Mouse (Mus musculus) CH12.LX (cell line): ENCODE results near the gene Rbbp8nl.

Source experiments
- NELFE ChIP-seq: IDR thresholded peaks from 2 replicates; pipeline ENCODE4 v1.6.1; 2011; ENCODE audit warnings: low read depth, low read length, improper control_type of control experiment
- POLR2A ChIP-seq: IDR thresholded peaks from 2 replicates; pipeline ENCODE4 v1.6.1; 2011; ENCODE audit warnings: low read depth, mild to moderate bottlenecking, improper control_type of control experiment, low read length

DNA sequence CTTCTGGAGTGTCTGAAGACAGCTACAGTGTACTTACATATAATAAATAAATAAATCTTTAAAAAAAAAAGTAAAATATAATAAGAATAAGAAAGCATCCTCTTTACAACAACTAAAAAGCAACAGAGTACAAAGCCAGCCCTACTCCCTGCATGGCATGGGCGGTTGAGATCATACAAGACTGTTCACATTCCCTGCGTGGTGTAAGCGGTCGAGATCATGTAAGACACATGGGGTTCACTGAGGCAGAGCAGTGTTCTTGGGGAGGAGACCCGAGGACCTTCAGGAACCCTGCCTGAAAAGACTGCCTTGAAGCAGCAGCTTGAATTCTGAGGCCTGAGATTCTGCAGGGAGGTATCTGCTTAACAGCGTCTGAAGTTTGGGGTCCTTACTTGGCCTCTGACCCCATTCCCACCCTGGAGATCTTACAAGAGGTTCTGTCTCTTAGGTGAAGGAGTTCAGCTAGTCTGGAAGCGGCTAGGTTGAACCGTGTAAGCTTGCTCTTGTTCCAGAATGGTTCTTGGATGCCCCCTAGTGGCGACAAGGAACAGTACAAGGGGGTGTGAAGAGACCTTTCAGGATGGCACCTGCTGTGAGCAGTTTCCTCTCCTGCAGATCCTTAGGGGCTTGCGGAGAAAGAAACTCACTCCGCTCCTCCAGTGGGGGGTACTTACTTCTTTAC, 38.6 kb downstream of the Rbbp8nl start:
- TF ChIP-seq POLR2A (no peak), NELFE (no peak)
